Mouse (Mus musculus) kidney, postnatal 14 days (tissue): ENCODE results near the gene Gm9573.

Experiments
- DNase-seq: peaks from one replicate; pipeline ENCODE4 v3.0.0; 2022; ENCODE audit warnings: mixed read lengths

Gm9573 gene

GRCm38 (mm10) chr17:35593786-35594185 lies 32.7 kb downstream of the Gm9573 start:
- DNase-seq, result no peak

- no peak for DNase-seq
Measured at GRCm38 (mm10) chr17:35592131-35592530, 34.3 kb downstream of the Gm9573 start.

GRCm38 (mm10) chr17:35591731-35592130 lies 34.7 kb downstream of the Gm9573 start:
- DNase-seq, result no peak

GRCm38 (mm10) chr17:35591219-35591578 lies 35.2 kb downstream of the Gm9573 start:
- no peak for DNase-seq

- peak; percentile 73 for DNase-seq
Measured at GRCm38 (mm10) chr17:35590410-35591218, 35.8 kb downstream of the Gm9573 start.

- no peak for DNase-seq
Measured at GRCm38 (mm10) chr17:35588387-35588786, 38.0 kb downstream of the Gm9573 start.

- no peak for DNase-seq
Measured at GRCm38 (mm10) chr17:35587291-35587690, 39.1 kb downstream of the Gm9573 start.

DNA sequence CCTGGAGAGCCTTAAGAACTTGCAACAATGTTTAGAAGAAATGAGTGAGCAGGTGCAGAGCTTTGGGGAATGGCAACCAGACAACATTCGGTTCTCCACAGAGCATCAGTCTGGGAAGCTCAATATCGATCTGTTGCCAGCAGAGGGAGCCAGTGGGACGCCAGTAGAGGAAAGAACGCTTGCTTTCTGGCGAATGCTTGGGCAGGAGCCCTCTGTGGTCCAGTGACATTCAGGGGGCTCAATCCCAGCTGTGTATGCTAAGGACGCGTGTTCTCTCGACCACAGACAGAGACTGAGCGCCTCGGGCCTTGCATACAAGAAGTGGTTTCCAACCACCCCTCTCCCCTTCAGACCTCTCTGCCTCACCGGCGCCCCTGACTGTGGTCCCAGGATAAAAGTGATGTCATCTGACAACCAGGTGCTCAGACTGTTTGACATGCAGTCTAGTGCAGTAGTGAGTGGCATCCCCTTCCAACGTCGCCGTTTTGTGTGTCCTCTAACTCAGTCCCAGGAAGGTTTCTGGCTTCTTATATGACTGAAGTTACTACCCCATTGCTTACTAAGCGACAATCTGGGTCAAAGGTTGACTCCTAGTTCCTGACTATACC lies 42.0 kb downstream of the Gm9573 start:
- DNase-seq, result peak; percentile 79

DNA sequence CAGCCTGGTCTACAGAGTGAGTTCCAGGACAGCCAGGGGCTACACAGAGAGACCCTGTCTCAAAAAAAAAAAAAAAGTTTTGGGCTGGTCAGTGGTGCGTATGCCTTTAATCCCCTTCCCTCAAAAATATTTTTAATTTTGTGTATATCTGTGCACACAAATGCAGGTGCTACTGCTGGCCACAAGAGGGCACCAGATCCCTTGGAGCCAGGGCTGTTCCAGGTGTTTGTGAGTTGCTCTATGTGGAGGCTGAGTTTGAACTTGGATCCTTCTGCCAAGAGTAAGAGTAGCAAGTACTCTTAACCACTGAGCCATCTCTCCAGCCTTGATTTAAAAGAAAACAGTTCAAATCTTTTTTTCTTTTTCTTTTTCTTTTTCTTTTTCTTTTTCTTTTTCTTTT lies 43.5 kb downstream of the Gm9573 start:
- DNase-seq, result no peak

- peak; percentile 81 for DNase-seq
Measured at GRCm38 (mm10) chr17:35578211-35578610, 48.2 kb downstream of the Gm9573 start.

DNA sequence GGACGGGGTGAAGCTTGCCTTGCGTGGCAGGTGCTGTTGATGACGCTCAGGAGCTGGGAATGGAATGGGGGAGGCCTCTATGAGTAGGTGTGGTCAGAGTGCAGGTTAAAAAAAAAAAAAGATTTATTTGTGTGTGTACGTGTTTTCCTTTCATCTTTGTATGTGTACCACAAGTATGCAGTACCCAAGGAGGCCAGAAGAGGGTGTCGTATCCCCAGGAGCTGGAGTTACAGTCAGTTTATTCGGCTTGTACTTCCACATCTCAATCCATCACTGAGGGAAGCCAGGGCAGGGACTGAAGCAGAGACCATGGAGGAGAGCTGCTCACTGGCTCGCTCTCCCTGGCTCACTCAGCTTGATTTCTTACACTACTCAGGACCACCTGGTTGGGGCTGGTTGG lies 55.0 kb downstream of the Gm9573 start:
- DNase-seq, result no peak

- DNase-seq, result no peak
Measured at GRCm38 (mm10) chr17:35570836-35571235, 55.6 kb downstream of the Gm9573 start.

- DNase-seq, result no peak
Measured at GRCm38 (mm10) chr17:35569091-35569944, 57.1 kb downstream of the Gm9573 start.
